Mouse (Mus musculus): Measurements from ENCODE around the gene Crlf1. TPM values are rescaled to one million over a fixed set of nuclear protein-coding genes. Genes with fewer than 3 reads are reported as not detected.

Gene Crlf1
- polyA plus RNA-seq, 1 experiment = 1.7 TPM

GRCm38 (mm10) chr8:70547762-70548161, 54.8 kb downstream of the Crlf1 start:
- TF ChIP-seq GATA1 (IDR thresholded peaks at IDR 0.05; ENCODE audit: low read length) (no peak), TAL1 (IDR thresholded peaks at IDR 0.05; ENCODE audit: low read length) (no peak)
- no peaks in the 10 kb centered on the region for H3K9me3 ChIP-seq (ENCODE audit: control insufficient read depth, low read length)
- peaks cover 70% of the 10 kb centered on the region for H3K4me1 ChIP-seq (ENCODE audit: control insufficient read depth)
- H3K36me3 ChIP-seq (ENCODE audit: control insufficient read depth) = peaks cover 42% of the 10 kb centered on the region
- H3K4me3 ChIP-seq (replicated peaks) = no peak overlapping the region
- H3K27me3 ChIP-seq (ENCODE audit: control insufficient read depth) = no peaks in the 10 kb centered on the region

- TF ChIP-seq TAL1 (IDR thresholded peaks at IDR 0.05; ENCODE audit: low read length) (no peak), GATA1 (IDR thresholded peaks at IDR 0.05; ENCODE audit: low read length) (no peak)
- peaks cover 65% of the 10 kb centered on the region for H3K4me1 ChIP-seq (ENCODE audit: control insufficient read depth)
- no peaks in the 10 kb centered on the region for H3K27me3 ChIP-seq (ENCODE audit: control insufficient read depth)
- H3K9me3 ChIP-seq (ENCODE audit: control insufficient read depth, low read length) = no peaks in the 10 kb centered on the region
- no peak overlapping the region for H3K4me3 ChIP-seq (replicated peaks)
- peaks cover 33% of the 10 kb centered on the region for H3K36me3 ChIP-seq (ENCODE audit: control insufficient read depth)
These were observed 56.6 kb downstream of the Crlf1 start for GRCm38 (mm10) chr8:70549412-70550184.

- Histone ChIP-seq H3K4me3 (replicated peaks) (no peak overlapping the region), H3K9me3 (ENCODE audit: control insufficient read depth, low read length) (no peaks in the 10 kb centered on the region), H3K36me3 (ENCODE audit: control insufficient read depth) (peaks cover 22% of the 10 kb centered on the region), H3K27me3 (ENCODE audit: control insufficient read depth) (no peaks in the 10 kb centered on the region), H3K4me1 (ENCODE audit: control insufficient read depth) (peaks cover 53% of the 10 kb centered on the region)
- TF ChIP-seq TAL1 (IDR thresholded peaks at IDR 0.05; ENCODE audit: low read length) = no peak
- no peak for TF ChIP-seq GATA1 (IDR thresholded peaks at IDR 0.05; ENCODE audit: low read length)
These were observed 58.7 kb downstream of the Crlf1 start for GRCm38 (mm10) chr8:70551558-70552161.

- Histone ChIP-seq H3K36me3 (ENCODE audit: control insufficient read depth) (peaks cover 28% of the 10 kb centered on the region), H3K9me3 (ENCODE audit: control insufficient read depth, low read length) (no peaks in the 10 kb centered on the region), H3K4me3 (replicated peaks) (no peak overlapping the region), H3K27me3 (ENCODE audit: control insufficient read depth) (no peaks in the 10 kb centered on the region), H3K4me1 (ENCODE audit: control insufficient read depth) (peaks cover 52% of the 10 kb centered on the region)
- TF ChIP-seq GATA1 (IDR thresholded peaks at IDR 0.05; ENCODE audit: low read length) = no peak
- no peak for TF ChIP-seq TAL1 (IDR thresholded peaks at IDR 0.05; ENCODE audit: low read length)
These were observed 59.9 kb downstream of the Crlf1 start for GRCm38 (mm10) chr8:70552836-70553235.

Other genes with a start within 250 kb of the Crlf1 start
- 0.24 and 0.26 TPM in 2 replicates for gene Homer3, start 210.3 kb upstream of the Crlf1 start, polyA plus RNA-seq (2012)
- 2.8 and 3.8 TPM in 2 replicates for gene Ddx49, start 190.7 kb upstream of the Crlf1 start, polyA plus RNA-seq (2012)
- 32.6 and 34.2 TPM in 2 replicates for gene Cope, start 190.6 kb upstream of the Crlf1 start, polyA plus RNA-seq (2012)
- 0.06 TPM in 1 of 2 replicates, not detected in the other for gene Cers1, start 177.4 kb upstream of the Crlf1 start, polyA plus RNA-seq (2012)
- 0.10 and 0.13 TPM in 2 replicates for gene Gdf1, start 163.3 kb upstream of the Crlf1 start, polyA plus RNA-seq (2012)
- 18.7 and 18.9 TPM in 2 replicates for gene Upf1, start 139.9 kb upstream of the Crlf1 start, polyA plus RNA-seq (2012)
- not detected in 2 replicates for gene Comp, start 119.6 kb upstream of the Crlf1 start, polyA plus RNA-seq (2012)
- gene Crtc1, start 53.6 kb upstream of the Crlf1 start, polyA plus RNA-seq (2012) = 1.8 and 2.1 TPM in 2 replicates
- gene Klhl26, start 16.2 kb upstream of the Crlf1 start, polyA plus RNA-seq (2012) = 0.92 and 1.0 TPM in 2 replicates
- gene Tmem59l, start 5.8 kb upstream of the Crlf1 start, polyA plus RNA-seq (2012) = not detected in 2 replicates
- 53.1 and 68.2 TPM in 2 replicates for gene Rex1bd, start 13.6 kb downstream of the Crlf1 start, polyA plus RNA-seq (2012)
- 107 and 138 TPM in 2 replicates for gene Uba52, start 17.6 kb downstream of the Crlf1 start, polyA plus RNA-seq (2012)
- 255 and 264 TPM in 2 replicates for gene Fkbp8, start 34.6 kb downstream of the Crlf1 start, polyA plus RNA-seq (2012)
- 2.6 and 3.8 TPM in 2 replicates for gene Kxd1, start 34.8 kb downstream of the Crlf1 start, polyA plus RNA-seq (2012)
- 3.3 and 3.8 TPM in 2 replicates for gene Ell, start 46.3 kb downstream of the Crlf1 start, polyA plus RNA-seq (2012)
- gene Isyna1, start 101.2 kb downstream of the Crlf1 start, polyA plus RNA-seq (2012) = 13.3 and 13.4 TPM in 2 replicates
- gene Ssbp4, start 115.7 kb downstream of the Crlf1 start, polyA plus RNA-seq (2012) = 40.7 and 52.6 TPM in 2 replicates
- gene Lrrc25, start 123.0 kb downstream of the Crlf1 start, polyA plus RNA-seq (2012) = 0.12 and 0.40 TPM in 2 replicates
- gene Gdf15, start 139.3 kb downstream of the Crlf1 start, polyA plus RNA-seq (2012) = 0.13 TPM in 1 of 2 replicates, not detected in the other
- 0.29 and 0.32 TPM in 2 replicates for gene Pgpep1, start 167.2 kb downstream of the Crlf1 start, polyA plus RNA-seq (2012)
- gene Lsm4, start 180.1 kb downstream of the Crlf1 start, polyA plus RNA-seq (2012) = 70.4 and 88.0 TPM in 2 replicates
- 816 and 971 TPM in 2 replicates for gene Jund, start 205.8 kb downstream of the Crlf1 start, polyA plus RNA-seq (2012)
- 0.02 TPM in 1 of 2 replicates, not detected in the other for gene Iqcn, start 210.3 kb downstream of the Crlf1 start, polyA plus RNA-seq (2012)
- not detected in 2 replicates for gene Gm3336, start 225.4 kb downstream of the Crlf1 start, polyA plus RNA-seq (2012)
- gene Pde4c, start 230.6 kb downstream of the Crlf1 start, polyA plus RNA-seq (2012) = 0.02 TPM in 1 of 2 replicates, not detected in the other

Measured in erythroblast, embryonic 14.5 days (primary cell).